Mouse (Mus musculus) midbrain, postnatal 0 days (tissue): ENCODE data around the gene Akna. TPM values are rescaled to one million over a fixed set of nuclear protein-coding genes. Genes with fewer than 3 reads are reported as not detected.
A peak's percentile ranks its signal among the peaks of the same experiment; 100 is the strongest.

Source experiments
- ATAC-seq: fragments of 200-750 bp; cut with Nextera tagmentation; 2 replicates; pipeline ENCODE4 v1.8.0; 2017; ENCODE audit warnings: moderate number of reproducible peaks, mild to moderate bottlenecking, moderate TSS enrichment, moderate library complexity; ENCODE audit not compliant: low FRiP score
- DNase-seq: peaks from one replicate; pipeline ENCODE4 v3.0.0-alpha.2; 2015; ENCODE audit warnings: low spot score
- H3K27ac ChIP-seq: fragments of 300-500 bp; sonication (generic); 2 replicates; pipeline ENCODE4 v1.5.1; 2014; ENCODE audit warnings: low read depth, mild to moderate bottlenecking, low read length, mixed read lengths
- H3K27me3 ChIP-seq: fragments of 300-500 bp; sonication (generic); 2 replicates; pipeline ENCODE4 v1.6.1; 2014; ENCODE audit warnings: low read length, control low read depth, mixed read lengths; ENCODE audit not compliant: insufficient read depth
- H3K36me3 ChIP-seq: fragments of 300-500 bp; sonication (generic); 2 replicates; pipeline ENCODE4 v1.6.1; 2014; ENCODE audit warnings: low read length, control low read depth, mixed read lengths; ENCODE audit not compliant: insufficient read depth
- H3K4me1 ChIP-seq: fragments of 300-500 bp; sonication (generic); 2 replicates; pipeline ENCODE4 v1.6.1; 2014; ENCODE audit warnings: mild to moderate bottlenecking, control low read depth, antibody characterized with exemption, low read length, mixed read lengths; ENCODE audit not compliant: insufficient read depth
- H3K4me2 ChIP-seq: fragments of 300-500 bp; sonication (generic); 2 replicates; pipeline ENCODE4 v1.6.1; 2014; ENCODE audit warnings: low read depth, mild to moderate bottlenecking, low read length, mixed read lengths; ENCODE audit not compliant: poor library complexity, severe bottlenecking
- H3K4me3 ChIP-seq: fragments of 300-500 bp; sonication (generic); 2 replicates; pipeline ENCODE4 v1.5.1; 2014; ENCODE audit warnings: low read depth, mild to moderate bottlenecking, low read length, moderate library complexity
- H3K9ac ChIP-seq: fragments of 300-500 bp; sonication (generic); replicated peaks from 2 replicates; pipeline ENCODE4 v1.6.1; 2014; ENCODE audit warnings: mild to moderate bottlenecking, low read length, moderate library complexity, mixed read lengths; ENCODE audit not compliant: poor library complexity, severe bottlenecking
- H3K9me3 ChIP-seq: fragments of 300-500 bp; sonication (generic); 2 replicates; pipeline ENCODE4 v1.6.1; 2016; ENCODE audit warnings: low read length, control low read depth
- CTCF ChIP-seq: IDR thresholded peaks from 2 replicates; pipeline ENCODE4 v1.5.1; 2016; ENCODE audit warnings: antibody characterized with exemption, mild to moderate bottlenecking
- WGBS: fragments of 180-500 bp; shearing (Covaris S2); extraction: QIAGEN DNeasy Blood & Tissue Kit; methylation state at CpG from one replicate; pipeline ENCODE4 v1.1.7; 2014; 5-methylcytosine and 5-hydroxymethylcytosine counted together
- polyA plus RNA-seq: library from polyadenylated mRNA; unstranded; fragments of >200 nt; fragmentation: Nextera tagmentation; extraction: Ambion mirVana; gene quantifications from 2 replicates; pipeline ENCODE4 v1.2.1, GENCODE M21; 2015
- total RNA-seq: library from RNA; depleted of rRNA; stranded (reverse); fragments of >200 nt; gene quantifications from 2 replicates; pipeline ENCODE4 v1.2.3, GENCODE M21; 2014

The Akna gene
- total and polyA plus RNA-seq, 2 experiments from 2014 or later, result 2.1 to 5.3 TPM

DNA sequence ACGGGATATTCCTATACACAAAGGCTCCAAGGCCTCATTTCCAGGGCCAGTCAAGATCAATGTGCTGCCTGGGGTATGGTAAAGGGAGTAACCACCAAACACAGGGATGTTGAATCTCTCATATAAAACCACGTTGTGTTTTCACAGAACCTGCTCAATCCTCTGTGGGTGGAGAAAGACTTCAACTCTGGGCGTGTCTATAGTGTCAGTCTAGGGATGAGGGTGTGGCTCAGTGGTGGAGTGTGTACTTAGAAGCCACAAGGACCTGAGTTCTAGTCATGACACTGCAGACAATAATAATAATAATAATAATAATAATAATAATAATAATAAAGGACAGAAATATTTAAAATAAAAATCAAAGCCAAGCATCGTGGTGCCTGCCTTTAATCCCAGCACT is 18.9 kb downstream of the Akna start:
- ATAC-seq, result no peak
- 92% methylated on average over 4 of the region's 4 CpGs for WGBS
- Histone ChIP-seq H3K9ac (no peak overlapping the region), H3K27me3 (no peaks in the 10 kb centered on the region), H3K27ac (no peak overlapping the region), H3K9me3 (no peaks in the 10 kb centered on the region), H3K4me1 (peaks cover 3% of the 10 kb centered on the region; the same call in 1 of the 2 replicates), H3K4me2 (no peak overlapping the region), H3K4me3 (no peak overlapping the region), H3K36me3 (peaks cover 9% of the 10 kb centered on the region)
- DNase-seq, result no peak
- no peak for TF ChIP-seq CTCF

DNA sequence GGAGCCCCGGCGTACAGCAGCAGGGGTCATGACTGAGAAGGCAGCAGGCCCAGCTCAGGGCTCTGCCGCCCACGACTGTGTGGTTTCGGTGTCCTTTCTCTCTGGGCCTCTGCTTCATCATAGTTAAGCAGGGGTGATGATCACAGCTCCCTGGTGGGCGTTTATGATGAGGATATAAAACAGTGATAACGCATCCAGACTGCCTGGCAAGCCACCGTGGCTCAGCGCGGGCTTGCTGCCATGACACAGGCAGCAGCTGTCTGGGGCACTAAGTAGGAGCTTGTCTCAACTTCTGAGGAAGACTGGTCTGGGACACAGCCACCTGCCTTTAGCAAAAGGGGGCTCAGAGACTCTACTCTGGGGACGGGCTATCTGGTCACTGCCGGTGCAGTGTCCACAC is 19.7 kb downstream of the Akna start:
- peaks cover 9% of the 10 kb centered on the region for H3K36me3 ChIP-seq
- no peaks in the 10 kb centered on the region for H3K27me3 ChIP-seq
- no peak for DNase-seq
- no peak for ATAC-seq
- WGBS, result 81% methylated on average over 12 of the region's 12 CpGs
- H3K4me1 ChIP-seq, result no peaks in the 10 kb centered on the region
- no peaks in the 10 kb centered on the region for H3K9me3 ChIP-seq
- no peak overlapping the region for H3K9ac ChIP-seq
- no peak overlapping the region for H3K27ac ChIP-seq
- no peak for TF ChIP-seq CTCF
- no peak overlapping the region for H3K4me2 ChIP-seq
- no peak overlapping the region for H3K4me3 ChIP-seq

DNA sequence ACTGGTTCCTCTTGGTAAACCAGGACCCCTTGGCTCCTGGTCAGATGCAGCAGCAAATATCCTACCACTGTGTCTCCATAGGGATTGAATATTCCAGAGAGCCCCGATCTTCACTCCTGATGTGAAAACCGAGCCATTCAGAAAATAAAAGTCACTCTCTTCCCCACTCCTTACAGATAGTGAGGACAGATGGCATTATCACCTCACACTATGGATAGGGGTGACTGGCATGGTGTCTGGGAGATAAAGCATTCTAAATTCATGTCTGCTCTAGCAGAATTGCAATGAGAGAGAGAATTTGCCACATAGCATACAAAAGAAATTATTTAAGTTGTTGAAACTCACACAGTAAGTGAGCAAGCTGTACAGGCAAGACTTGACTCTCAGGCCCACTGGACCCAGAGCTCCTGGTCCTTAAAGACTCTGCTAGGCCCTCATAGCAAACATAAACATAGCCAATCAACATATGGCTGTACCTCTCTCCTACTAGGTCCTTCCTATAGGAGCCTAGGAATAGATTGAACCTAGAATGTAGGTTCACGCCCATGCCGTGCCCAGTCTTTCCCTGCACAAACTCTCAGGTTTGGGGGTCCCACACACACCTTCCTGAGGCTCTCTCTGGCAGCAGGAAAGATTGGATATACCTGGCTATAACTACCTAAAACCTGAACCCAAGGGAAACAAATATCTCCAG is 20.3 kb downstream of the Akna start:
- no peak for DNase-seq
- peaks cover 9% of the 10 kb centered on the region for H3K36me3 ChIP-seq
- WGBS, result 96% methylated on average over 4 of the region's 4 CpGs
- H3K9me3 ChIP-seq, result no peaks in the 10 kb centered on the region
- no peak overlapping the region for H3K9ac ChIP-seq
- no peaks in the 10 kb centered on the region for H3K4me1 ChIP-seq
- no peak overlapping the region for H3K27ac ChIP-seq
- no peak for ATAC-seq
- no peak overlapping the region for H3K4me2 ChIP-seq
- TF ChIP-seq CTCF, result no peak
- no peaks in the 10 kb centered on the region for H3K27me3 ChIP-seq
- no peak overlapping the region for H3K4me3 ChIP-seq

DNA sequence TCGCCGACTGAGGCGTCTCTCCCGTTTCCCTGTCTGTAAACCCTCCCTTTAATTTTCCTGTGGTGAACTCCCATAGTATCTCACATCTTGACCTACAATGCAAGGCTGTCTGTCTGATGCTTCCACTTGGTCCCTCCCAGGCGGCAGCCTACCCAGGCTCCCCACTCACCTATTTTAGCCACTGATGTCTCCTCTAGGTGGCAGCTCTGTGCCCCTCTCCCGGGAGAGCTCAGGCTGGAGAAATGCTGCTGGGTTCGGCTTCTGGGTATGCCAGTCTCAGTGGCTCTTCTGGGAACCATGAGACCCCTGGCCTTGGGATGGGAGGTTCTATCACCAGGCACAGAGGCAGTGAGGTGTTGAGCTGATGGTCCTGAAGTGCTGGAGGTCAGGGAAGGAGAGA is 25.7 kb downstream of the Akna start:
- Histone ChIP-seq H3K27ac (no peak overlapping the region), H3K4me2 (no peak overlapping the region), H3K9me3 (no peaks in the 10 kb centered on the region), H3K4me1 (no peaks in the 10 kb centered on the region), H3K9ac (no peak overlapping the region), H3K36me3 (peaks cover 9% of the 10 kb centered on the region; the same call in 1 of the 2 replicates), H3K27me3 (no peaks in the 10 kb centered on the region), H3K4me3 (no peak overlapping the region)
- no peak for DNase-seq
- ATAC-seq, result no peak
- TF ChIP-seq CTCF, result peak; percentile 50; the same call in 1 of the 2 replicates
- WGBS, result 68% methylated on average over 7 of the region's 7 CpGs

DNA sequence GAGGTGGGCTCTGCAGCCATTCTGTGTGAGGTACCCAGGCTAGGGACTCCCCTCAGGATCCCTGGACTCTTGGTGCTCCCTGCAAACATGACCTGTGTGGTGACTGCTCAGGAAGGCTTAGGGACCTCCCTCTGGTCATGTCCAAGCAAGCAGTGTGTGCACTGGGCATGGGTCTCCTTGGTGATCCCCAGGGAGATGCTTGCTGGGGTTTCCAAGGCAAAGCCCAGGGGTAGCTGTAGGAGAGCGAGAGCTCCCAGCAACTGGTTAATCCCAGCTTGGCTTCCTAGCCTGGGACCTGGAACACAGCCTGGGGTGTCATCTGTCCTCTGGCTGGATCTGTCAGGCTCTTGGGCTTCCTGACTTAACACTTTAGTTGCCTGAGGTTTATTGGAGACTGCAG is 27.8 kb downstream of the Akna start:
- Histone ChIP-seq H3K27ac (no peak overlapping the region), H3K4me2 (no peak overlapping the region), H3K27me3 (no peaks in the 10 kb centered on the region), H3K9me3 (no peaks in the 10 kb centered on the region), H3K4me3 (no peak overlapping the region), H3K4me1 (no peaks in the 10 kb centered on the region), H3K36me3 (peaks cover 8% of the 10 kb centered on the region; the same call in 1 of the 2 replicates), H3K9ac (no peak overlapping the region)
- DNase-seq (peak; percentile 67), ATAC-seq (peak; percentile 44; the same call in 1 of the 2 replicates)
- no peak for TF ChIP-seq CTCF
- whole genome bisulfite sequencing, result 71% methylated on average over 1 of the region's 1 CpGs

DNA sequence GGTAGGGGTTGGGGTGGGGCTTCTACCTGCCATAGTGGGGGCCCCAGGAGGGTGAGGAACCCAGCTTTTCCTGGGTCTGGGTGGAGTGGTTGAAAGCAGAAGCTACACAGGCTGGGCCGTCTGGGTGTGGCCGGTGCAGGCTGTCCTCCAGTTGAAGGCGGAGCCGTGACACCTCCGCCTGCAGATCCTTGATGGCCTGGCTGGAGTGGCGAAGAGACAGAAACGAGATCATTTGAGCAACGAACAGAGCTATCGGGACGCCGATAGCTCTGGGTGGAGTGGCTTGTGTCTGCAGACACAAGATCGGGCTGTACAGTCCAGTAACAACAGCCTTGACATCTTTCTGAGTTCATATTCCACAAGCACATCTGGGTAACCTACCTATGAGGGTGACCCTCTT is 28.8 kb downstream of the Akna start:
- no peaks in the 10 kb centered on the region for H3K4me1 ChIP-seq
- no peaks in the 10 kb centered on the region for H3K27me3 ChIP-seq
- H3K9me3 ChIP-seq, result no peaks in the 10 kb centered on the region
- no peak overlapping the region for H3K4me3 ChIP-seq
- no peak overlapping the region for H3K27ac ChIP-seq
- no peak for TF ChIP-seq CTCF
- no peak overlapping the region for H3K9ac ChIP-seq
- DNase-seq, result no peak
- no peaks in the 10 kb centered on the region; the same call in 1 of the 2 replicates for H3K36me3 ChIP-seq
- no peak overlapping the region for H3K4me2 ChIP-seq
- WGBS, result 92% methylated on average over 12 of the region's 12 CpGs
- ATAC-seq, result no peak
